Mouse (Mus musculus): ENCODE measurements around the gene Ppp1r21. TPM values are rescaled to one million over a fixed set of nuclear protein-coding genes. Genes with fewer than 3 reads are reported as not detected.

Ppp1r21 gene
- total and polyA plus RNA-seq, 3 experiments: 11.1 to 16.2 TPM; not detected in 1

DNA sequence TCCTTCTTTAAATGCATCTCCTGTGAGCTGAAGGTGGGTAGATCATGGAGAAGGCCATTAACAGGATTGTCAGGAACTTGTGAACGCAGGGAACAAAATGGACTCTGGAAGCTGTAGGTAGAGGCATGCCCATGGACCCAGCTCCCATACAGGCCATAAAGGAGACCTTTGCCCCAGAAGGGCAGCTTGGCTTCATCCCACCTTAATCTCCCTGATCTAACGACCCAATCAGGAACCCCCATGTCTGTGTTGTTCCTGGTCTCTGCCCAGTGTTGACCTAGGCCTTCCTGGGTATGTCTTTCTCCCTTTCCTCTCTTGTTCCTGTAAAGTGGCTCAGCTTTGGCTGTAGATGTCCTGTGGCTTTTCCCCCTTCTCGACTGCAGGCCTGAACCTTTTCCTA lies 91.5 kb downstream of the Ppp1r21 start:
- Histone ChIP-seq H3K4me1 (ENCODE audit: control insufficient read depth in 1 of 2, insufficient read depth in 2 of 2, low read length in 2 of 2) (no peaks in the 10 kb centered on the region), H3K4me3 (ENCODE audit: control insufficient read depth in 1 of 2, insufficient read depth in 1 of 2, low read depth in 2 of 2, low read length in 2 of 2) (no peak overlapping the region), H3K36me3 (ENCODE audit: control insufficient read depth in 1 of 2, insufficient read depth in 2 of 2, low read length in 2 of 2) (no peaks in the 10 kb centered on the region), H3K9ac (ENCODE audit: control insufficient read depth, low read depth, low read length, poor library complexity, severe bottlenecking) (no peak overlapping the region), H3K79me2 (ENCODE audit: control insufficient read depth, insufficient read depth, low read length, poor library complexity) (no peaks in the 10 kb centered on the region), H3K27ac (ENCODE audit: control insufficient read depth, low read depth, low read length) (no peak overlapping the region), H3K9me3 (replicated peaks; ENCODE audit: insufficient read depth, low read length) (no peaks in the 10 kb centered on the region), H3K27me3 (ENCODE audit: control insufficient read depth in 1 of 2, insufficient read depth in 2 of 2, low read length in 2 of 2) (no peaks in the 10 kb centered on the region)
- TF ChIP-seq SMC3 (IDR thresholded peaks at IDR 0.05; ENCODE audit: low read depth, low read length) (no peak), UBTF (IDR thresholded peaks at IDR 0.05; ENCODE audit: borderline replicate concordance, insufficient read depth, low read depth, low read length) (no peak), USF2 (IDR thresholded peaks at IDR 0.05; ENCODE audit: borderline replicate concordance in 1 of 2, insufficient read depth in 1 of 2, low read depth in 1 of 2, low read length in 2 of 2) (no peak), ZMIZ1 (IDR thresholded peaks at IDR 0.05; ENCODE audit: low read depth, low read length) (no peak), POLR2A (IDR thresholded peaks at IDR 0.05; ENCODE audit: control insufficient read depth in 1 of 2, insufficient read depth in 1 of 2, low read depth in 1 of 2, low read length in 2 of 2, poor library complexity in 1 of 2) (0 out of 4 replicates have a peak, but pooled peaks of 1 of the 2 experiments have one; percentile 15), ETS1 (IDR thresholded peaks at IDR 0.05; ENCODE audit: low read depth, low read length) (no peak)
- no peak for DNase-seq (ENCODE audit: low read depth, low spot score)

DNA sequence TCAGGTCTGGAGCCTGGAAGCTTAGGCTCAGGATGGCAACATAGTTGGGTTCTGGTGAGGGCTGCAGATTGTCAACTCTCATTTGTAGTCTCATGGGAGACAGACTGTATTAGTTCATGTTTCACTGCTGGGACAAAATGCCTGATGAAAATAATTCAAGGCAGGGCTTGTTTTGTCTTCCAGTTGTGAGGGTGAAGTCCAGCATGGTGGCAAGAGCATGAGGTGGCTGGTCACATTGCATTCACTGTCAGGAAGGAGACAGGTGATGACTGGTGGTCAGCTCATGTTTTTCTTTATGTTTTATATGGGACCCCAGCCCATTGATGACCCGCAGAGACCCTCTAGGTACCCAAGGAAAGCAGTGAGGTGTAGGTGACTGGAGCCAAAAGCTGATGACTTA lies 92.8 kb downstream of the Ppp1r21 start:
- Histone ChIP-seq H3K27me3 (ENCODE audit: control insufficient read depth in 1 of 2, insufficient read depth in 2 of 2, low read length in 2 of 2) (no peaks in the 10 kb centered on the region), H3K4me3 (ENCODE audit: control insufficient read depth in 1 of 2, insufficient read depth in 1 of 2, low read depth in 2 of 2, low read length in 2 of 2) (no peak overlapping the region), H3K36me3 (ENCODE audit: control insufficient read depth in 1 of 2, insufficient read depth in 2 of 2, low read length in 2 of 2) (no peaks in the 10 kb centered on the region), H3K9ac (ENCODE audit: control insufficient read depth, low read depth, low read length, poor library complexity, severe bottlenecking) (no peak overlapping the region), H3K27ac (ENCODE audit: control insufficient read depth, low read depth, low read length) (no peak overlapping the region), H3K4me1 (ENCODE audit: control insufficient read depth in 1 of 2, insufficient read depth in 2 of 2, low read length in 2 of 2) (no peaks in the 10 kb centered on the region), H3K9me3 (replicated peaks; ENCODE audit: insufficient read depth, low read length) (no peaks in the 10 kb centered on the region), H3K79me2 (ENCODE audit: control insufficient read depth, insufficient read depth, low read length, poor library complexity) (no peaks in the 10 kb centered on the region)
- no peak for DNase-seq (ENCODE audit: low read depth, low spot score)
- no peak for TF ChIP-seq JUND (IDR thresholded peaks at IDR 0.05; ENCODE audit: low read depth, low read length)
- TF ChIP-seq ZNF384 (IDR thresholded peaks at IDR 0.05; ENCODE audit: low read depth, low read length): no peak

DNA sequence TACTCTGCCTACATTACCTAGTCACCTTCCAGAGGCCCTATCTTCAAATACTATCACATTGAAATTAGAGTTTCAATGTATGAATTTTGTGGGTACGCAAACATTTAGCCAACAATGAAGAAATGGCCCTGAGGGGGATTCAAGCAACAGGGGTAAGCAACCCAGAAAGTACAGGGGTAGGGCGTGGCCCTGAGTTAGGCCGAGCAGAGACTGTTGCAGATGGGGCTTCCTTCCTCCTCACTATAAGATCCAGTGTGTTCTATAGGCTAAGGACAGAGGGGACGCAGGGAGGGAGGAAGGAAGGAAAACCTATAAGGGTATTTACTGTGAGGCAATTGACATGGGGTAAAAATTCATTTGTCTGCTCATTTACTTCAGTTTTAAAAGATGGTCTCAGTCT lies 94.5 kb downstream of the Ppp1r21 start:
- H3K9ac ChIP-seq (ENCODE audit: control insufficient read depth, low read depth, low read length, poor library complexity, severe bottlenecking): no peak overlapping the region
- no peak for DNase-seq (ENCODE audit: low read depth, low spot score)

DNA sequence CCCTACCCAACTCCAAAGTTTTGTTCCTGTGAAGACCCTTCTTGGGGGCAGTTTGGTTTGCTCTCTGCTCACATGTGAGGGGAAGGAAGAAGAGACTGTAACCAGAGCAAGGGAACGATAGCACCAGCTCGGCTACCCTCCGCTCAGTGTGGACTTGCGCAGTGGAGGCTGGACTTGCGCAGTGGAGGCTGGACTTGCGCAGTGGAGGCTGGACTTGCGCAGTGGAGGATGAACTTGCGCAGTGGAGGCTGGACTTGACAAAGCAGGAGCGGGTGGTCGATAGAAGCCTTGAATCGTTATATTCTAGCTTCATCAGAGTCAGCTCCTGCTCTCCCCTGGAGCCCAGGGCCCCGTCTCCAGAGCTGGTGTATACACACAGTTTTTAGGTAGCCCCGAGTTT lies 95.4 kb downstream of the Ppp1r21 start:
- H3K27me3 ChIP-seq (ENCODE audit: control insufficient read depth in 1 of 2, insufficient read depth in 2 of 2, low read length in 2 of 2): no peaks in the 10 kb centered on the region
- no peak for DNase-seq (ENCODE audit: low read depth, low spot score)
- H3K4me1 ChIP-seq (ENCODE audit: control insufficient read depth in 1 of 2, insufficient read depth in 2 of 2, low read length in 2 of 2): no peaks in the 10 kb centered on the region
- no peak overlapping the region for H3K4me3 ChIP-seq (ENCODE audit: control insufficient read depth in 1 of 2, insufficient read depth in 1 of 2, low read depth in 2 of 2, low read length in 2 of 2)
- H3K36me3 ChIP-seq (ENCODE audit: control insufficient read depth in 1 of 2, insufficient read depth in 2 of 2, low read length in 2 of 2): no peaks in the 10 kb centered on the region
- no peak overlapping the region for H3K27ac ChIP-seq (ENCODE audit: control insufficient read depth, low read depth, low read length)
- no peaks in the 10 kb centered on the region for H3K9me3 ChIP-seq (replicated peaks; ENCODE audit: insufficient read depth, low read length)
- H3K79me2 ChIP-seq (ENCODE audit: control insufficient read depth, insufficient read depth, low read length, poor library complexity): no peaks in the 10 kb centered on the region
- no peak overlapping the region for H3K9ac ChIP-seq (ENCODE audit: control insufficient read depth, low read depth, low read length, poor library complexity, severe bottlenecking)
- TF ChIP-seq MXI1 (IDR thresholded peaks at IDR 0.05; ENCODE audit: low read depth, low read length): no peak
- no peak for TF ChIP-seq SIN3A (IDR thresholded peaks at IDR 0.05; ENCODE audit: low read length)
- TF ChIP-seq MAFK (IDR thresholded peaks at IDR 0.05; ENCODE audit: borderline replicate concordance, low read depth, low read length): no peak
- TF ChIP-seq MEF2A (IDR thresholded peaks at IDR 0.05; ENCODE audit: extremely low read depth, insufficient replicate concordance, low read depth, low read length, poor library complexity, severe bottlenecking): no peak
- TF ChIP-seq GABPA (IDR thresholded peaks at IDR 0.05; ENCODE audit: low read depth, low read length): no peak
- no peak for TF ChIP-seq KAT2A (conservative IDR thresholded peaks at IDR 0.05; ENCODE audit: low read depth, low read length)
- no peak for TF ChIP-seq ZKSCAN1 (IDR thresholded peaks at IDR 0.05; ENCODE audit: low read depth, low read length)
- no peak for TF ChIP-seq ZMIZ1 (IDR thresholded peaks at IDR 0.05; ENCODE audit: low read depth, low read length)
- TF ChIP-seq POLR2AphosphoS5 (IDR thresholded peaks at IDR 0.05; ENCODE audit: borderline replicate concordance, low read depth, low read length): no peak
- no peak for TF ChIP-seq TCF12 (IDR thresholded peaks at IDR 0.05; ENCODE audit: low read depth, low read length)
- no peak for TF ChIP-seq CTCF (IDR thresholded peaks at IDR 0.05 in 2 of 3, conservative IDR thresholded peaks at IDR 0.05 in 1 of 3; ENCODE audit: control insufficient read depth in 1 of 3, insufficient read depth in 1 of 3, low read depth in 2 of 3, low read length in 3 of 3, poor library complexity in 1 of 3, severe bottlenecking in 1 of 3)
- TF ChIP-seq ELF1 (IDR thresholded peaks at IDR 0.05; ENCODE audit: low read depth, low read length): no peak
- no peak for TF ChIP-seq CHD1 (IDR thresholded peaks at IDR 0.05; ENCODE audit: low read depth, low read length)

More for the DNA sequence above, 94.5 kb downstream of the Ppp1r21 start:
- TF ChIP-seq USF1 (IDR thresholded peaks at IDR 0.05; ENCODE audit: low read depth, low read length) (no peak), MYB (IDR thresholded peaks at IDR 0.05; ENCODE audit: low read depth, low read length) (no peak)
- H3K27ac ChIP-seq (ENCODE audit: control insufficient read depth, low read depth, low read length): no peak overlapping the region
- no peak overlapping the region for H3K4me3 ChIP-seq (ENCODE audit: control insufficient read depth in 1 of 2, insufficient read depth in 1 of 2, low read depth in 2 of 2, low read length in 2 of 2)
- no peaks in the 10 kb centered on the region for H3K9me3 ChIP-seq (replicated peaks; ENCODE audit: insufficient read depth, low read length)
- H3K27me3 ChIP-seq (ENCODE audit: control insufficient read depth in 1 of 2, insufficient read depth in 2 of 2, low read length in 2 of 2): no peaks in the 10 kb centered on the region
- no peaks in the 10 kb centered on the region for H3K36me3 ChIP-seq (ENCODE audit: control insufficient read depth in 1 of 2, insufficient read depth in 2 of 2, low read length in 2 of 2)
- H3K4me1 ChIP-seq (ENCODE audit: control insufficient read depth in 1 of 2, insufficient read depth in 2 of 2, low read length in 2 of 2): no peaks in the 10 kb centered on the region
- H3K79me2 ChIP-seq (ENCODE audit: control insufficient read depth, insufficient read depth, low read length, poor library complexity): no peaks in the 10 kb centered on the region

All from MEL (cell line).